Mouse (Mus musculus) ES-E14 (cell line): ENCODE results near the gene Foxo3.

Source experiments
- HCFC1 ChIP-seq: IDR thresholded peaks from 2 replicates; pipeline ENCODE4 v1.6.1; 2012; ENCODE audit warnings: low read length, inconsistent platforms, borderline replicate concordance; ENCODE audit not compliant: insufficient read depth
- ZC3H11A ChIP-seq: IDR thresholded peaks from 2 replicates; pipeline ENCODE4 v1.6.1; 2012; ENCODE audit warnings: low read depth, mild to moderate bottlenecking, inconsistent platforms, low read length, borderline replicate concordance

DNA sequence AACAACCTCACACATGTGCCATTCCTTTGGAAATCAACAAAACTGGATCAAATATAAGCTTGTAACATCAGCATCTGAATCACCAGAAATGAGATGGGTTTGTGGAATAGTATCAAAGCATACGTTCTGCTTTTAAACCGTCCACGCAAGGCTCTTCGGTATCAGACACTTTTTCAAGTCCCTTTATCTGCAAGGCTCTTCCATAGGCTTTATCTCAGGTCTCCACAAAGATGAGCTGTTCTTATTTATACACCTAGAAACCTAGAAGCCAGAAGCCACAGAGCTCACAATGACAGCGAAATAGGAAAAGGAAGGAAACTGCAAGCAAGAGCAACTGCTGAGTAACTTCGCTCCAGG, 3.2 kb downstream of the Foxo3 start:
- no peak for TF ChIP-seq HCFC1
- no peak for TF ChIP-seq ZC3H11A
